Mouse (Mus musculus) cerebellum, adult 2 months (tissue): ENCODE data around the gene Tm9sf1.

ENCODE experiments used
- CTCF ChIP-seq: fragments of 200-500 bp; IDR thresholded peaks from 2 replicates; pipeline ENCODE4 v1.5.1; 2011; ENCODE audit warnings: low read depth, mild to moderate bottlenecking, control low read depth, low read length, moderate library complexity, borderline replicate concordance; ENCODE audit not compliant: insufficient read depth
- POLR2A ChIP-seq: fragments of 200-500 bp; IDR thresholded peaks from 2 replicates; pipeline ENCODE4 v1.6.1; 2011; ENCODE audit warnings: low read length, control low read depth, borderline replicate concordance; ENCODE audit not compliant: insufficient read depth

DNA sequence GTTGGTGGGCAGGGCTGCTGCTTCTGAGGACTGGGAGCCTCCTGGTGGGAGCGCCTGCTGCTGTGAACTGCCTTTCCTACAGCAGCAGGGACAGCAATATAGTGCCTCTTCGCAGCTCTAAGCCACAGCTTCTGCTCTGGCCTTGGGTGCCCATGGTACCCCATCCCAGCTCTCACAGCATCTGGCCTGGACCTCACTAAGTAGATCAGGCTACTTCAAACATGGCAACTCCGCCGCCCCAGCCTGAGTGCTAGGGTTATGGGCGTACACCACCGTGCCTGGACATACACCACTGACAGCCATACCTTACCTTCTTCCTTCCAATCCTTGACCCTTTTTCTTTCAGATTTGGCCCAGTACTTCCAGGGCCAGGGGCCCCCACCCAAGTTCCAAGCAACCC, 35.3 kb downstream of the Tm9sf1 start:
- TF ChIP-seq POLR2A (no peak), CTCF (no peak)
